Mouse (Mus musculus) gastrocnemius, adult 2 months (tissue): ENCODE results near the gene Arpc5l. TPM values are rescaled to one million over a fixed set of nuclear protein-coding genes. Genes with fewer than 3 reads are reported as not detected.

ENCODE experiments used
- DNase-seq: peaks from one replicate; pipeline ENCODE4 v3.0.0; 2022
- H3K27ac ChIP-seq: fragments of 200-600 bp; 2 replicates; pipeline ENCODE4 v1.8.1; 2022; ENCODE audit warnings: mild to moderate bottlenecking
- H3K4me3 ChIP-seq: fragments of 200-600 bp; 2 replicates; pipeline ENCODE4 v1.8.1; 2022; ENCODE audit warnings: mild to moderate bottlenecking, moderate library complexity
- CTCF ChIP-seq: fragments of 200-600 bp; IDR thresholded peaks from 2 replicates; pipeline ENCODE4 v1.8.1; 2022; ENCODE audit warnings: antibody characterized with exemption, mild to moderate bottlenecking, moderate library complexity
- intact Hi-C: fragments of 180-260 bp; cut with DNase I; formaldehyde crosslinking; loops from one replicate; pipeline ENCODE4 v1.15.1; 2025
- total RNA-seq, 2 experiments: library from RNA; stranded (reverse); gene quantifications; 2 replicates each; pipeline ENCODE4 v1.2.3; 2021

Gene Arpc5l
- total RNA-seq, 2 experiments from 2014 or later, result 109 to 118 TPM

DNA sequence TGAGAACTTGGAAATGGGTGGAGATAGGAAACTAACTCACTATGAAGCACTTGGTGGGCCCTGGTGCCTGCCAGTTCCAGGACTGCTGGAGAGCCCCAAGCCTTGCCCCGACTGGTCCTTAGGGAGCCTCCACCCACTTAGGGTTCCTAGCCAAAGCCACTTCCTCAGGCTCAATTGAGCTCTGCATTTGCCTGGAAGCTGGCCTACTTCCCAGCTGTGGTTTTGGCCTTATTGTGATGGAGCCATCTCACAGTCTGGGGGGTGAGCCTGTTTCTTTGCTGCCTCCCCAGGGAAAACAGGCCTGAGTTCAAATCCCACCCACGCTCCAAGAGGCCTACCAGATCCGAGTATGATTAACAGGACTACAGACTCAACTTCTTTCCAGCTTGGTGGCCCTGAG lies 18.6 kb upstream of the Arpc5l start:
- TF ChIP-seq CTCF, result no peak
- peak overlapping the region; percentile 60 for H3K27ac ChIP-seq
- intact Hi-C loops, result no loop called here
- peak; percentile 79 for DNase-seq
- no peak overlapping the region for H3K4me3 ChIP-seq

DNA sequence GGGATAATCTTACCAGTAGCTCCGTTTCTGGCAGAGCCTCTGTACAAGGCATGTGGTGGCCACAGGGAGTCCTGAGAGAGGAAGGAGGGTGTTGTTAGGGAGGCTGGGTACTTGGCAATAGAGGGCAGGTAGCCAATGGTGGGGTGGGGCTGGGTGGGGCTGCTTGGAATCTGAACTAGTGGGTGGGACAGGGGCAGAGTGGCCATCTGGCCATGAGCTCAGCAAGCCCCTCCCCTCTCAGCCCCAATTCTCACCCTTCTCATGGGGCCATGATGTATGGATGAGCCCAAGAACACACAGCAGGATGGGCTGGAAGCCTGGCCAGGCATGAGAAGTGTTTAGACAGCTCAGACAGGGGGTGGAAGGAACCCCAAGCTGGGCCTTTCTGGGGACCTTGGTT lies 17.8 kb upstream of the Arpc5l start:
- TF ChIP-seq CTCF, result no peak
- Histone ChIP-seq H3K4me3 (no peak overlapping the region), H3K27ac (peak overlapping the region; percentile 60)
- peak; percentile 37 for DNase-seq
- intact Hi-C loops, result no loop called here

DNA sequence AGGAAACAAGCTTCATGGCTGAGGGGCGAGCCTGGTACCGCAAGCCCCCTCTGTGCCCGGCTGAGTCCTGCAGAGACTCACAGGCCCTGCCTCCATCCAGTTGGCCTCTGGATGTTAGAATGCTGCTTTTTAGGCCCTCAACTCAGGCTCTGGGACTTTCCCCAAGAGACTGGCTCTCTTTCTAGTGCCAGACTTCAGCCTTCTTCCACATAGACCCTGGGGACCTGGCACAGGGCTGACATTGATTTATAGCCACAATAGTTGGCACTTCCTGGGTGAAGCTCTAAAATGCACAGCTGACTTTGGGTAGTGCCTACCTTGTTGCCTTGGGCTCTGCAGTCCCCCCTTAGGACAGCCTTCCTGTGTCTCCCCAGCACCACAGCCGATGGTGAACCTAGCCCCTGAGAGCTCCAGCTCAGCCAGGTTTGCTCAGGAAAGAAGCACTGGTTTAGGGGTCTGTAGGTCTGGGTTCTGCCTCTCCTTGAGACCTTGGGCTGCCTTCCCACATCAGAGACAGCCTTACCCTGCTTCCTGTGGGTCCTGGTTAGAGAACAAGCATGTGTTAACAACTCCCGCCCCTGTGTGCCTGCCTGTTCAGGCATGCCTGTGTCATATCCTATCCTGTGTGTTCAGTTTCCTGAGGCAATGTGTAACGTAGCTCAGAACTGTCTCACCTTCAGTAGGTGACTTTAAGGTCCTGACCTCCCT lies 17.2 kb upstream of the Arpc5l start:
- intact Hi-C loops, result no loop called here
- peak; percentile 14 for DNase-seq
- TF ChIP-seq CTCF, result no peak
- Histone ChIP-seq H3K4me3 (no peak overlapping the region), H3K27ac (peak overlapping the region; percentile 60)

- DNase-seq, result no peak
- Histone ChIP-seq H3K4me3 (no peak overlapping the region), H3K27ac (no peak overlapping the region)
- no peak for TF ChIP-seq CTCF
- intact Hi-C loops, result no loop called here
Measured at GRCm38 (mm10) chr2:38988929-38989328, 16.2 kb upstream of the Arpc5l start.

- no peak for DNase-seq
- Histone ChIP-seq H3K4me3 (no peak overlapping the region), H3K27ac (no peak overlapping the region)
- TF ChIP-seq CTCF, result no peak
- intact Hi-C loops, result no loop called here
Measured at GRCm38 (mm10) chr2:38992004-38992403, 13.1 kb upstream of the Arpc5l start.

DNA sequence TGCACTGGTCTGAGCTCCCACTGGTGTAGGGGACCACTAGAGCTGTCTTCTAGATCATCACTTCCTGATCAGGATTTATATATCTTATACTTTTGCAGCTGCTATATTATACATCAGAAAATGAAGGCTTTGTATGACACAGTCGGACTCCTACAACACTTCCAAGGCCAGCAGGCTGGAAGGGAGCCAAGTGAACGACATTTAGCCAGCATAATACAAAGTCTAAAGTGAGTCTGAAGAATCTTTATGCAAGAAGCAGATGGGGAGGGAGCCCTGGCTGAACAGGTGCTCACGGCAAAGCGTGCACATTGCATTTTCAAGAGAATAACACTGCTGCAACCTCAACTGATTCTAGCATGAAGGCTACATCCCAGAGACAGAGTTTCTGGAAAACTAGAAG lies 12.7 kb upstream of the Arpc5l start:
- intact Hi-C loops, result no loop called here
- no peak for DNase-seq
- Histone ChIP-seq H3K27ac (no peak overlapping the region), H3K4me3 (no peak overlapping the region)
- no peak for TF ChIP-seq CTCF

- Histone ChIP-seq H3K4me3 (peak within 1 kb of the TSS; percentile 82), H3K27ac (peak within 1 kb of the TSS; percentile 85)
- TF ChIP-seq CTCF, result no peak; the same call in none of the 2 replicates
- DNase-seq, result peak; percentile 92
- intact Hi-C loops, result loop anchor here (1.0 to 5.0 kb wide), 2 partner anchors 70 to 200 kb away; partner anchors contain the start of gene Nr6a1
Measured at GRCm38 (mm10) chr2:38997386-38998374, 7.5 kb upstream of the Arpc5l start, which contains the start of gene Wdr38. Wdr38 (plus strand) TSS chr2:38997476.

DNA sequence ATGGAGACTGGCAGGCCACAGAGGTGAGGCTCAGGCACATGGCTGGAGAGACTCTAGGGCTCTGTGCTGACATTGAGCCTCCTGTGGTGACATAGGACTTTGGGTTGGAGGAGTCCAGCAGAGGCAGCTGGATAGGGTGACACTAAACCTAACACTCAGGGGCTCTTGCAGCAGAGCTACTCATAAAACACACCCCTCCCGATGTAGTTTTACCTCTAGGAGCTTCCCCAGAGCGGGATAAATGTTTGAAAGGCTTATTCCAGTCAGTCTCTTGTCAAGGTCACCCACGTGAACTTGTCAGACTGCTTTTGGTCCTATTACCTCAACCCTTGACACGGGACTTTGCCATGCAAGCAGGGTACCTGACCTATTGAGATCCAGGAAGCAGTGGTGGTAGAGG lies 5.8 kb upstream of the Arpc5l start:
- no peak overlapping the region for H3K27ac ChIP-seq
- intact Hi-C loops, result loop anchor here (5.0 kb wide), 1 partner anchor 202 kb away; no protein-coding TSS in a partner anchor
- no peak for TF ChIP-seq CTCF
- DNase-seq, result no peak
- H3K4me3 ChIP-seq, result no peak overlapping the region

DNA sequence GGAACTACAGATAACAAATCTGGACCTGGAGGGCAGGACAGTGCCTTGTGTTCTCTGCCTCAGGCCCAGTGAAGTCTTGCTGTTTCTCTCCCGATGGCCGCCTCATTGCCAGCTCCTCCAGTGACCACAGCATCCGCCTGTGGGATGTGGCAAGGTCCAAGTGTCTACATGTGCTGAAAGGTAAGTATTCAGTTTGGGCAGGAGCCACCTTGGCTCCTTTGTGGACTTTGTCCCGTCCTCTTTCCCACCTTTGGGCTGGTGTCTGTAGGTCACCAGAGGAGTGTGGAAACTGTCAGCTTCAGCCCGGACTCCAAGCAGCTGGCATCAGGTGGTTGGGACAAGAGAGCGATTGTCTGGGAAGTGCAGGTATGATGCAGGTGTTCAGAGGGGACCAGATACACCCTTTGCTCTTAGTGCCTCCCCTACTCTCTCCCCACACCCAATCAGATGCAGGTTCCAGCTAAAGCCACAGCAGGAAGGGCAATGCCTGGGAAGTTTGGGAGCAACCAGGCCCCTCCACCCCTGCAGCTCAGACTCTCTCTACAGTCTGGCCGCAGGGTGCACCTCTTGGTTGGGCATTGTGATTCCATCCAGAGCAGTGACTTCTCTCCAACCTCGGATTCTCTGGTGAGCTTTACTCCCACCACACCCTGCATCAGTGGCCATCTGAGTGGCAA lies 5.1 kb upstream of the Arpc5l start:
- DNase-seq, result peak; percentile 14
- intact Hi-C loops, result loop anchor here (5.0 to 10.0 kb wide), 2 partner anchors 203 to 355 kb away; partner anchors contain the start of gene Psmb7
- no peak overlapping the region for H3K27ac ChIP-seq
- no peak for TF ChIP-seq CTCF
- H3K4me3 ChIP-seq, result no peak overlapping the region

- no peak for TF ChIP-seq CTCF
- no peak overlapping the region for H3K4me3 ChIP-seq
- DNase-seq, result peak; percentile 15
- no peak overlapping the region for H3K27ac ChIP-seq
- intact Hi-C loops, result loop anchor here (10.0 kb wide), 1 partner anchor 356 kb away; the partner anchor contains the start of gene Psmb7
Measured at GRCm38 (mm10) chr2:39000587-39000919, 4.6 kb upstream of the Arpc5l start.

DNA sequence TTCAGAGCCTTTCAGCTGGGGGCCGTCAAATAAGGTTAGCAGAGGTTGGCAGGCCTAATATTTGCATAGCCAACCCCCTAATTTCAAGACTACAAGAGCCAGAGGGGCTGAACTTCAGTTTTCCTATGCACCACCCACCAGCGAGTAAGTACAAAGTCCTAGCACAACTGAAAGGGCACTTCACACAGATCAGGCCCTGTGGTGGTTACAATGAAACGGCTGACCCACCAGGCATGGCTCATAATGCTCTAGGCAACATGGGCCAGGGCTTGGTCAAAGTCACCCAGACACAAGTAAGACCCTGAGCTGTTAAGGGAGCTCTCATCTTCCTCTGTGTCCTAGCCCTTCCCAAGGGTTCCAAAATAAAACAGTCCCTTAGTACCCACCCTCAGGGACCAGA lies 3.3 kb upstream of the Arpc5l start:
- DNase-seq, result no peak
- TF ChIP-seq CTCF, result no peak
- intact Hi-C loops, result loop anchor here (10.0 kb wide), 1 partner anchor 357 kb away; the partner anchor contains the start of gene Psmb7
- no peak overlapping the region for H3K27ac ChIP-seq
- H3K4me3 ChIP-seq, result no peak overlapping the region

DNA sequence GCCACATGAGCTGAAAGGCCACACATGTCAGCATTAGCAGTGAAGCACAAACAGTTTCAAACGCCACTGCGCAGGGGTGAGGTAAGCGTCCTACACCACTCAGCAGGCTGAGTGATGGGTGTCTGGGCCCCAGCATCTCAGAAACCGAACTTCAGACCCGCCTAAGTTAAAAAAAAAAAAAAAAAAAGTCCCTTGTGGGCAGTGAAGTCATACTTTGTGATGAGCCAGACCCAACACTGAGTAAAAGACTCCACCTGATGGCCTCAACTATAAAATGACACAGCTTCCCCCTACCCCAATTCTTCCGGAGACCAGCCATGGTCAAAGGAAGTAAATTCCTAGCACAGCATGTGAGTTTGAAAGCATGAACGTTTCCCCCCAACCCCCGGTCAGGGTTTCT lies 2.0 kb upstream of the Arpc5l start:
- peak overlapping the region; percentile 94 for H3K4me3 ChIP-seq
- H3K27ac ChIP-seq, result no peak overlapping the region
- no peak for TF ChIP-seq CTCF
- DNase-seq, result no peak
- intact Hi-C loops, result loop anchor here (10.0 kb wide), 1 partner anchor 358 kb away; the partner anchor contains the start of gene Psmb7
